Mouse (Mus musculus) megakaryocyte-erythroid progenitor cell, adult 5-6 weeks (primary cell): ENCODE results near the gene Coro1c. TPM values are rescaled to one million over a fixed set of nuclear protein-coding genes. Genes with fewer than 3 reads are reported as not detected.
"Not testable (repeated sequence)": the region's sequence is repeated elsewhere in the genome, so short reads cannot be mapped to it uniquely, and the experiment has no call there.

ENCODE experiments used
- ATAC-seq: replicated peaks from 2 replicates; pipeline ENCODE4 v1.8.0; 2016; ENCODE audit warnings: mild to moderate bottlenecking, inconsistent platforms; ENCODE audit not compliant: severe bottlenecking, poor library complexity, low FRiP score, low TSS enrichment
- total RNA-seq, 2 experiments: library from RNA; stranded (forward) in 1 of 2; stranded (reverse) in 1 of 2; fragments of 200-1000, 215-1000 nt in 1 of 2; fragments of >200 nt in 1 of 2; fragmentation: Nextera tagmentation in 1 of 2; gene quantifications; 2 replicates each; pipeline ENCODE4 v1.2.3; 2014 to 2017

The Coro1c gene
- total RNA-seq, 2 experiments from 2014 or later = 56.5 to 75.7 TPM

GRCm38 (mm10) chr5:113814111-113815040 is 94.2 kb downstream of the Coro1c start:
- no peak for ATAC-seq

- no peak for ATAC-seq
Measured at GRCm38 (mm10) chr5:113813608-113814007, 95.0 kb downstream of the Coro1c start.

- ATAC-seq = no peak
Measured at GRCm38 (mm10) chr5:113812638-113813037, 95.9 kb downstream of the Coro1c start.

GRCm38 (mm10) chr5:113811824-113812420 is 96.6 kb downstream of the Coro1c start:
- ATAC-seq = not testable (repeated sequence)

GRCm38 (mm10) chr5:113810111-113810510 is 98.4 kb downstream of the Coro1c start:
- ATAC-seq = no peak

- ATAC-seq = no peak
Measured at GRCm38 (mm10) chr5:113808177-113808576, 100.4 kb downstream of the Coro1c start.

- ATAC-seq = no peak
Measured at GRCm38 (mm10) chr5:113807712-113808111, 100.8 kb downstream of the Coro1c start.

- no peak for ATAC-seq
Measured at GRCm38 (mm10) chr5:113806414-113806813, 102.1 kb downstream of the Coro1c start.

GRCm38 (mm10) chr5:113805301-113805700 is 103.3 kb downstream of the Coro1c start:
- ATAC-seq = no peak

GRCm38 (mm10) chr5:113804395-113804966 is 104.1 kb downstream of the Coro1c start:
- ATAC-seq = no peak

- ATAC-seq = peak; percentile 59; the same call in 1 of the 2 replicates
Measured at GRCm38 (mm10) chr5:113800280-113800679, 108.3 kb downstream of the Coro1c start, which contains the start of gene Tmem119. Gene Tmem119 (minus strand): TSS chr5:113800516.

- no peak for ATAC-seq
Measured at GRCm38 (mm10) chr5:113799691-113800090, 108.9 kb downstream of the Coro1c start.

- no peak for ATAC-seq
Measured at GRCm38 (mm10) chr5:113798525-113798924, 110.0 kb downstream of the Coro1c start.

- ATAC-seq = no peak
Measured at GRCm38 (mm10) chr5:113797149-113797882, 111.2 kb downstream of the Coro1c start.

GRCm38 (mm10) chr5:113796401-113797148 is 112.0 kb downstream of the Coro1c start:
- ATAC-seq = no peak
